Mouse (Mus musculus): Measurements from ENCODE around the gene Msx1.

Msx1 gene

GRCm38 (mm10) chr5:37826706-37827625, 2.6 kb upstream of the Msx1 start:
- DNase-seq (ENCODE audit: low read depth, low spot score), result peak; percentile 53

- no peak for DNase-seq (ENCODE audit: low read depth, low spot score)
Measured at GRCm38 (mm10) chr5:37825611-37826445, 1.4 kb upstream of the Msx1 start.

- DNase-seq (ENCODE audit: low read depth, low spot score), result no peak
Measured at GRCm38 (mm10) chr5:37825111-37825600, 773 bp upstream of the Msx1 start.

GRCm38 (mm10) chr5:37823721-37824460, 492 bp downstream of the Msx1 start:
- DNase-seq (ENCODE audit: low read depth, low spot score), result no peak

- peak; percentile 38 for DNase-seq (ENCODE audit: low read depth, low spot score)
Measured at GRCm38 (mm10) chr5:37822791-37823720, 1.3 kb downstream of the Msx1 start.

DNA sequence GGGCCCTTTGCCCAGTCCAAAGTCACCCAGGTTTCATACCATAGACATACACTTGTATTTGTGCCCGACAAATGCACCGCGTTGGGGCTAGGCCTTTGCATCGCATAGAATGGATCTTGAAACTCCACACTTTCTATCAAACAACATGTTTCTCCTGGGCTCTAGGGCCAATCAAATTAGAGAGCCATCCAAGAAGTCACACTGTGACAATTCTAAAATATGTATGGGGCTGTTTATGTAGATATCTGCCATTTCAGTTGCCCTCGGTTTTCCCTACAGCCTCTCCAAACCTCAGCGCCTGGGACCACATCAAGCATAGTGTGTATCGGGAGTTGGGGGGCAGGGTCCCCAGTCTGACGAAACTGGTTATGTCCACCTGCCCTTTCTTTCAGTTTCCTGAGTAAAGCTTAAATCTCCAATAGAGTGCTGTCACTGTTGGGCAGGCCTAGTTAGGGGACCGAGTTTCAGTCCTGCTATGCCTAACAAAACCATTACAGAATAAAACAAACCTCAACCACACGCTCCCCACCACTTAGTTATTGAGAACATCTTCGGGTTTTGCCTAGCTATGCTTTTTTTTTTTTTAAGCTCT, 2.2 kb downstream of the Msx1 start:
- DNase-seq (ENCODE audit: low read depth, low spot score), result no peak

DNA sequence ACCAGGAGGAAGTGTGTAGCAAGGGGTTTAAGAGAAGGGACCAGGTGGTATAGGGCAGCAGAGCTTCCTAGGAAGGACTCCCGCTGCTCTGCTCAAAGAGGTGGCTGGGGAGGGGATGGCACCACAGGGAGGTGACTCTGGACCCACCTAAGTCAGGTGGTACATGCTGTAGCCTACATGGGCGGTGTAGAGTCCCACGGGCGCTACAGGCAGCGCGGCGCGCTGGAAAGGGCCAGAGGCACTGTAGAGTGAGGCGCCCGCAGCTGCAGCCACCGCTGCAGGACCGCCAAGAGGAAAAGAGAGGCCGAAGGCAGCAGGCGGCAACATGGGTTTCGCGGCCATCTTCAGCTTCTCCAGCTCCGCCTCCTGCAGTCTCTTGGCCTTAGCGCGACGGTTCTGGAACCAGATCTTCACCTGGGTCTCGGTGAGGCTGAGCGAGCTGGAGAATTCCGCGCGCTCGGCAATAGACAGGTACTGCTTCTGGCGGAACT, 3.2 kb downstream of the Msx1 start:
- peak; percentile 50 for DNase-seq (ENCODE audit: low read depth, low spot score)

DNA sequence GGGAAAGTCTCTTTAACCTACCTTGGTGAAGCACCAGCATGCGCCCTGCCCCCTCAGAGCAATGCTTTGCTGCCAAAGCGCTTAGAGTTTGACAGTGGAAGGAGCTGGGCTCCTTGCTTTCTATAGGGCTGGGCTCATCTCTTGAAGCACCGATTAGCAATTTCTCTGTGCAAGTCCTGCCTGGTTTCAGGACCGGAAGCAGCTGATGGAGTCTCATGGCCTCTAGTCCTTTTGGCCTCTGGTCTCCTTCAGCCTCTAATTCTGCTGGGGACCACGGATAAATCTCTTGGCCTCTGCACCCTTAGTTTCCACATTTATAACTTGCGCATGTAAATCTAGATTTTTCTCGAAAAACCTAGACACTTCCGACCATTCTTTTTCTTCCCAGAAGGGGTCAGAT, 3.7 kb downstream of the Msx1 start:
- DNase-seq (ENCODE audit: low read depth, low spot score), result no peak

GRCm38 (mm10) chr5:37819971-37820370, 4.4 kb downstream of the Msx1 start:
- DNase-seq (ENCODE audit: low read depth, low spot score), result no peak

- DNase-seq (ENCODE audit: low read depth, low spot score), result no peak
Measured at GRCm38 (mm10) chr5:37819541-37819940, 4.8 kb downstream of the Msx1 start.

DNA sequence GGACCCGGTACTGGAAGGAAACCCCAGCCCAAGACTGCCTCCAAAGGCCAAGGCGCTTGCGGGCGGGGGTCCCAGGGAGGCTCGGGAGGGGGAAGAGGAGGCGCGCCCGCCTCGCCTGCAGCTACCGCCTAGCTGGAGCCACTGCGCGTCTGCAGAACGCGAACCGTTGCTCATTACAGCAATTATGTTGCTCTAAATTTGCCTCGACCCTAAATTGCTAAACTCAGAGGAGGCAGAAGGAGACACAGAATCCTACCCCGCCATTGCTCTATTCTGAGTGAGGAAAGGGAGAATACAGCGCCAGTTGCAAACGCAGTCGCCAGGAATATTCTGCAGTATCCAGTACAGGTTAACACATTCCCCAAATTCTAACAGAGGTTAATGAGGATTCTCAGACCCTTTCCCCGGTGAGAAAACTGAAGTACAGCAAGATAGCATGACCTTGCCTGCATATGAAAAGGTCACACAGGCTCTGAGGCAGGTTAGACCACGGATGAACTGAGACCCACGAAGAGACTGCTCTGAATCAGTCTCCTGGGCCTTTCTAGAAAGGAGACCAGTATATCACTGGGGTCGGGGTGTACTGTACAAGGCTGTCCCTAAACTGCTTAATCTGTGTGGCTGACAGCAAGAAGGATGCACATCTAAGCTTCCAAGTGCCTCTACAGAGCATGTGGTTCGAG, 5.7 kb downstream of the Msx1 start:
- no peak for DNase-seq (ENCODE audit: low read depth, low spot score)

- DNase-seq (ENCODE audit: low read depth, low spot score), result no peak
Measured at GRCm38 (mm10) chr5:37817658-37818532, 6.5 kb downstream of the Msx1 start.

DNA sequence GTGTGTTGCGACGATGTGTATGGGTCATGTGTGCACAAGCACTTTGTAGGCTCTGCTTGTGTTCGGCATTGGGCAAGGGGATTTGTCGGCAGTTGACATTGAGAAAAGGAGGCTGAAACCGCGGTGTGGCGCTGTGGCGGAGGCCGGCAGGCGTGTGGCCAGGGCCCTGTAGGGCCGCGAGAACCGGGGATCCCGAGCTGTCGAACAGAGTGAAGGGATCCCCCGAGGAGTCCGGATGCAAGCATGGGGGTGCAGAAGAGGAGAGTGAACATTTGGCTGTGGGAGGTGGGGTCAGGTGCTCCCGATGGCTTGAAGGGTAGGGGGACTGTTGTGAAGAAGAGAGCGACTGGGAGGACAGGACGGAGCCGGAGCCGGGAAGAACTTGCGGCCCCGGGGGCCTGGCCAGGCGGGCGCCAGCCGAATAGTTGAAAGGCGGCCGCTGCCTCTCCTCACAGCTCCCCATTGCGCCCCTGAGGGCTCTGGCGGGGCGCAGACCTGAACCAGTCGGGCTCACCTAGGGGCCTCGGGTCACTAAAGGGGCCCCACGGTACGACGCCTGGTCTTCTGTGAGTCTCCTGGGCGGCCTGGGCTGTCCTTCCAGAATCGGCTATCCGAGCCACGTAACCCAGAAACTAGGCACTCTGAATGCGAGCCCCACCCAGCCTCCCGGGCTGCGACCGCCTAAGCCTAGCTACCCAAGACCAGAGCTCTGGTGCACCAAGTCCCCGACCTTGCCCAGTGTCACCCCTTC, 7.3 kb downstream of the Msx1 start:
- DNase-seq (ENCODE audit: low read depth, low spot score), result peak; percentile 34

GRCm38 (mm10) chr5:37815909-37816308, 8.5 kb downstream of the Msx1 start:
- DNase-seq (ENCODE audit: low read depth, low spot score), result no peak

DNA sequence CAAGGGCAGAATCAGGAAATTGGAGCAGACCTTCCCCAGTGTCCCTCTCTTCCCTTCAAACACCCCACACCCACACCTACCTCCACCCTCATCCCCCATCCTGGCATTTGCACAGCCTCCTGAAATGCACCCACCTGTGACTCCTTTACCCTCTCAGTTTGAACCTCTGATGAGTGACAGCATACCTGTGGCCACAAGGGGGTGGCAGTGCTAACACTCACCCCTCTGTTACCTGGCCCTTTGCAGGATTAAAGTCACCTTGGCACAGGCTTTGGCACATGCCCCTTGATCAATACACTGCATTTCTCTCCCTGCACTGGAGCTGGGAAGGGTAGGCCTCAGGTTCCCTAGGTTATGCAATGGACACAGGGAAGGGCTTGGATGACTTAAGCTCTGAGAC, 10.2 kb downstream of the Msx1 start:
- DNase-seq (ENCODE audit: low read depth, low spot score), result no peak

GRCm38 (mm10) chr5:37805291-37805690, 19.1 kb downstream of the Msx1 start:
- DNase-seq (ENCODE audit: low read depth, low spot score), result no peak

DNA sequence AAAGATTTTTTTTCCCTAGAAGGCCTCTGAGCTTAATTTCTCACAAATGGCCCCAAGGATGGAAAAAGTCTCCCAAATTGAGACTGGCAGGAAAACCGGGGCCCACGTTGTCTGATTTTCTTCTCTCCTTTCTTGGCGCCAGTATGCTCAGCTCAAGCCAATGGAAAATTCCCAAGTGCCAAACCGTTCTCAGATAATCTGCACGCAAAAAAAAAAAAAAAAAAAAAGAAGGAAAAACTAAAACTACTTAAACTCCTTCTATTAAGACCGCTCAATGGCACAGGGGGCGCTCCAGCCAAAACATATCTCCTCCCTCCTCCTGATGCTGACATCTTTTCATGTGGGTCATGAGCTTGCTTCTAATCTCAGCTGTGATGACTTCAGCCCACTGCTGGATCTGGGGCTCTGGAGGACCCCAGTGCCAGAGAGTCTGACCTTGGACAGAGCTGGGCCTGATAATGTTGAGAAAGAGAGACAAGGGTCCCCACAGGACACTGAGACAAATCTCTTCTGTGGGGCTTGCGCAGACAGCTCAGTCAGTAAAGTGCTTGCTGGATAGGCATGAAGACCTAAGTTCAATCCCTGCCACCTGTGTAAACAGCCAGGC, 19.8 kb downstream of the Msx1 start:
- no peak for DNase-seq (ENCODE audit: low read depth, low spot score)
